Mouse (Mus musculus) stomach, embryonic 16.5 days (tissue): ENCODE measurements around the gene Rab10. TPM values are rescaled to one million over a fixed set of nuclear protein-coding genes. Genes with fewer than 3 reads are reported as not detected.

Experiments
- ATAC-seq: fragments of 200-750 bp; cut with Nextera tagmentation; 2 replicates; pipeline ENCODE4 v1.8.0; 2017; ENCODE audit warnings: moderate number of reproducible peaks, moderate TSS enrichment; ENCODE audit not compliant: insufficient read depth, low FRiP score
- H3K27ac ChIP-seq: fragments of 300-500 bp; sonication (generic); 2 replicates; pipeline ENCODE4 v1.5.1; 2014; ENCODE audit warnings: low read length
- H3K27me3 ChIP-seq: fragments of 300-500 bp; sonication (generic); 2 replicates; pipeline ENCODE4 v1.6.1; 2014; ENCODE audit warnings: low read length, control low read depth, mixed read lengths; ENCODE audit not compliant: control insufficient read depth, insufficient read depth
- H3K36me3 ChIP-seq: fragments of 300-500 bp; sonication (generic); 2 replicates; pipeline ENCODE4 v1.6.1; 2014; ENCODE audit warnings: low read length; ENCODE audit not compliant: control insufficient read depth, insufficient read depth
- H3K4me1 ChIP-seq: fragments of 300-500 bp; sonication (generic); 2 replicates; pipeline ENCODE4 v1.6.1; 2014; ENCODE audit warnings: low read length, control low read depth, mixed read lengths; ENCODE audit not compliant: control insufficient read depth, insufficient read depth
- H3K4me2 ChIP-seq: fragments of 300-500 bp; sonication (generic); 2 replicates; pipeline ENCODE4 v1.6.1; 2014; ENCODE audit warnings: low read depth, low read length, mixed read lengths
- H3K4me3 ChIP-seq: fragments of 300-500 bp; sonication (generic); replicated peaks from 2 replicates; pipeline ENCODE4 v1.5.1; 2014; ENCODE audit warnings: mild to moderate bottlenecking, low read length
- H3K9ac ChIP-seq: fragments of 300-500 bp; sonication (generic); 2 replicates; pipeline ENCODE4 v1.6.1; 2014; ENCODE audit warnings: low read length
- H3K9me3 ChIP-seq: fragments of 300-500 bp; sonication (generic); replicated peaks from 2 replicates; pipeline ENCODE4 v1.6.1; 2016; ENCODE audit warnings: low read length, control low read depth; ENCODE audit not compliant: control insufficient read depth
- WGBS: fragments of 180-500 bp; shearing (Covaris S2); extraction: QIAGEN DNeasy Blood & Tissue Kit; methylation state at CpG from one replicate; pipeline ENCODE4 v1.1.7; 2014; 5-methylcytosine and 5-hydroxymethylcytosine counted together
- polyA plus RNA-seq: library from polyadenylated mRNA; unstranded; fragments of >200 nt; fragmentation: Nextera tagmentation; extraction: Ambion mirVana; gene quantifications from 2 replicates; pipeline ENCODE4 v1.2.1, GENCODE M21; 2015

Gene Rab10
- polyA plus RNA-seq, 1 experiment from 2014 or later = 76.8 TPM

DNA sequence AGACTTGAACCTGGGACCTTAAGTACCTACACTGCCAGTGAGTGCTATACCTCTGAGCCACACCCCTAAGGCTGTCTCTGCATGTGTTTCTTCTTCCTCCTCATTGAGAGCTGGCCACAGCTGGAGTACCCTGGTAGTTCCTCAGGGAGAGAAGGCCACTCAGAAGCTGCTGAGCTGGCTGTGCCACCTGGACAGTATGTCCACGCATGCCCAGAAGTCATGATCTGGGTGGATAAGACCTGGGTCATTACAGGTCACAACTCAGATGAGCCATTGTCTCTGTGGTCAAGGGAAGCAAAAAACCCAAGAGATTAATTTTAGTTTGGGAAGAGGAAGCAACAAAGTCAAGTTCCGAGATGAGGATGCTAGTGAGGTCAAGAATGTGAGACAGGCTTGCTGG lies 34.4 kb upstream of the Rab10 start:
- Histone ChIP-seq H3K4me1 (no peaks in the 10 kb centered on the region), H3K27ac (no peak overlapping the region), H3K36me3 (no peaks in the 10 kb centered on the region), H3K9ac (no peak overlapping the region), H3K27me3 (no peaks in the 10 kb centered on the region), H3K9me3 (no peaks in the 10 kb centered on the region), H3K4me2 (no peak overlapping the region), H3K4me3 (no peak overlapping the region)
- ATAC-seq = no peak
- WGBS = 83% methylated on average over 2 of the region's 2 CpGs

DNA sequence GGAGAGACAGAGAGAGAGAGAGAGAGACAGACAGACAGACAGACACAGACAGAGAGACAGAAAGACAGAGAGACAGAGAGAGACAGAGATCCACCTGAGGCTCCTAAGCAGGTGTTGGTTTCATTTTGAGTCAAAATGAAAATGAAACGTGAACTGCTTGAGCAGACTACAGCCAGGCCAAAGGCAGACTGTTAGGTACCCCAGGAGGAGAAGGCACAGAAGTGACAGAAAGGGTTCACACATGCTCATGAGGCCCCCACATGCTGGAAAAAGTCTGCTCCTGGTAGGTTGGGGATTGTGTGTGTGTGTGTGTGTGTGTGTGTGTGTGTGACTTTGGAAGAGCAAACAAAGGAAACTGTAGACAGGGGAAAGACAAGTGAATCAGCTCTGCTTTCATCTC lies 29.2 kb upstream of the Rab10 start:
- Histone ChIP-seq H3K4me2 (no peak overlapping the region), H3K4me1 (no peaks in the 10 kb centered on the region), H3K9ac (no peak overlapping the region), H3K9me3 (no peaks in the 10 kb centered on the region), H3K27ac (no peak overlapping the region), H3K4me3 (no peak overlapping the region), H3K36me3 (no peaks in the 10 kb centered on the region), H3K27me3 (no peaks in the 10 kb centered on the region)
- WGBS = 59% methylated on average over 1 of the region's 1 CpGs
- ATAC-seq = no peak

DNA sequence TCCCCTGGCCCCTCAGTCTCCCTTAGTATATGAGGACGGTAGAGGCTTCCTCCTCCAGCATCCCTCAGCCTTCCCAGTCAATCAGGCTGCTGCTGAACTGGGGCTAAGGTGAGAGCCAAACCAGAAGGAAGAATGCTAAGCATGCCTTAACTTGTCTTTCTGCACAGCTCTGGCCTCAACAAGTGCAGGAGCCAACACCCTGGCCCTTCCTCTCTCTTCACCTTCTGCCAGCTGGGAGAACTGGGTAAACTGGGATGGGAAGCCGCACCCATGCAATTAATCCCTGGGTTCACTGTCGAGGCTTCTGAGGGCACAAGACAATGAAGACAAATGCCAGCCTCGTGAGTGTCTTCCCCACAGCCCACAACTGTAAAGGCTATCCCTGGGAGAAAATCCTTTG lies 19.9 kb upstream of the Rab10 start:
- peak overlapping the region; percentile 64; the same call in 1 of the 2 replicates for H3K27ac ChIP-seq

DNA sequence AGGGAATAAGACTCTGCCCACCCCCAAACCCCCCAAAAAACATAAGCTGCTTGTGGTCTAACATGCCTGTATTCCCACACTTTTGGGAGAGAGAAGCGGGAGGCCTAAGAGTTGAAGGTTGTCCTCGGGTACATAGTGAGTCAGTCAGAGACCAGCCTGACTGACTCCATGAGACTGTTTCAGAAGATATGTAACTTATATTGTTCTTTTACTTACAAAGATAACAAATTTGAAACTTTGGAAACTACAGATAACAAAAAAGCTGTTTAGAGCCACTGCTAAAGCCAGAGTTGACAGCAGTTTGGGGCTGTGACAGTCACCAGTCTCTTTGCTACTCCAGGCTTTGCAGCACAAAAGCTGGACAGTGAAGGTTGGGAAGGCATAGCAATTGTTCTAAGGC lies 15.5 kb upstream of the Rab10 start:
- H3K4me3 ChIP-seq = no peak overlapping the region
- no peak overlapping the region for H3K4me2 ChIP-seq
- H3K9me3 ChIP-seq = no peaks in the 10 kb centered on the region
- no peaks in the 10 kb centered on the region for H3K36me3 ChIP-seq
- 73% methylated on average over 2 of the region's 2 CpGs for WGBS
- H3K27me3 ChIP-seq = no peaks in the 10 kb centered on the region
- ATAC-seq = no peak
- no peaks in the 10 kb centered on the region for H3K4me1 ChIP-seq
- H3K9ac ChIP-seq = no peak overlapping the region
- peak overlapping the region; percentile 35; the same call in 1 of the 2 replicates for H3K27ac ChIP-seq

More for the DNA sequence above, 19.9 kb upstream of the Rab10 start:
- Histone ChIP-seq H3K4me3 (no peak overlapping the region), H3K9me3 (no peaks in the 10 kb centered on the region), H3K36me3 (no peaks in the 10 kb centered on the region), H3K9ac (no peak overlapping the region), H3K27me3 (no peaks in the 10 kb centered on the region), H3K4me2 (no peak overlapping the region), H3K4me1 (no peaks in the 10 kb centered on the region)
- WGBS = 76% methylated on average over 4 of the region's 4 CpGs
- ATAC-seq = peak; percentile 50; the same call in 1 of the 2 replicates

DNA sequence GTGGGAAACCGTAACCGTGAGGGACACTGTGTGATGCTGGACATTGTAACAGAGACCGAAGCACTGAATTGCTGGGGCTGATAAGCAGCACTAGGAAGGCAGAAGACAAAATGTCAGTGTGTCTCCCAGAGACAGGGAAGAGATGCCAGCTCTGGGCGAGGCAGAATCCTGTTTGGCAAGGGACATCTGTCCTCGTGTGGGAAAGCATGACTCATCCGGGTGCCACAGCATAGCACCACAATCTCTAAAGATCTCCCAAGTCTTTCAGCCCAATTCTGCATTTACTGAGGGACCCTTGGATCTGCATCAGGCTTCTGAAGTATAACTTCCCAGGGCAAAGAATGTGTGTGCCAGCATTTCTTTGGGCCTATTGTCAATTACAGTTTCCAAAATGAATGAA lies 13.5 kb upstream of the Rab10 start:
- Histone ChIP-seq H3K27ac (peak overlapping the region; percentile 49; the same call in 1 of the 2 replicates), H3K9ac (no peak overlapping the region), H3K27me3 (no peaks in the 10 kb centered on the region), H3K4me2 (no peak overlapping the region), H3K4me1 (no peaks in the 10 kb centered on the region), H3K4me3 (no peak overlapping the region), H3K36me3 (no peaks in the 10 kb centered on the region), H3K9me3 (no peaks in the 10 kb centered on the region)
- ATAC-seq = 0 out of 2 replicates have a peak, but pooled peaks have one; percentile 21
- WGBS = 67% methylated on average over 6 of the region's 6 CpGs

DNA sequence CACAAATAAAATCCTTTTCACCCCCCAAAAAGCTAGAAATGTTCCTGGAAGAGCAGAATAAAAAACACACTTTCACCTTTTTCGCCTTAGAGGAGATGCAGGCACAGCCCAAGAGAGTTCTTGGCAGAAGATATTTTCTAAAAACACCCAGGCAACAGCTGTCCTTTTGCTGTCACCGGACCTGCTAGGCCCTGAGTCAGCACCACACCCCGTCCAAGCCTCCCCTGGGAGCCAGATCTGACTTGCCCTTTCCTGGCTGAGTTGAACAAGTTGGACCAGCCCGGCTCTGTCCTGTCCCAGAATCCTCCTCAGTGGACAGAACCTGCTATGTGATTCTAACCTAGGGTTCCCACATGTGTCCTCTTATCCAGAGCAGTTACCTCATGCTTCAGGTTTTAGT lies 9.6 kb upstream of the Rab10 start:
- Histone ChIP-seq H3K36me3 (no peaks in the 10 kb centered on the region), H3K27ac (peak overlapping the region; percentile 25), H3K9ac (no peak overlapping the region), H3K4me1 (peaks cover 3% of the 10 kb centered on the region; the same call in 1 of the 2 replicates), H3K4me3 (no peak overlapping the region), H3K4me2 (no peak overlapping the region), H3K9me3 (no peaks in the 10 kb centered on the region), H3K27me3 (no peaks in the 10 kb centered on the region)
- ATAC-seq = peak; percentile 62; the same call in 1 of the 2 replicates
- 68% methylated on average over 4 of the region's 4 CpGs for WGBS

DNA sequence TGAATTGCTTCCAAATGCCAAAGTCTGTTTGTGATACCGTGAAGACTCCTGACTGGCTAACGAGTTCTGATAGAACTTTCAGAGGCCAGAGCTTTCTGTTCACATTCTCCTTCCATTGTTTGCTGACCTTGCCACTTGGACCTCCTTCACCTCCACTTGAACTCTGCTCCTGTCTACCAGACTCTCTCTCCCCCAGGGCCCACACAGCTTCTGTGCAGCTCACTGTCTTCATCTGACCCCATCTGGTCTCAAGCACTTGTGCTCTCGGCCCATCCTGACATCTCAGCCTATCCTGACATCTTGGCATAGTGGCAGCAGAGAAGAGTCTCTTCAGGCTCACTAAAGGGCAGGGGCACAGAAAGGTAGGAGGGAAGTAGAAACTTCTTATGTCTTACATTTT lies 7.2 kb upstream of the Rab10 start:
- WGBS = 39% methylated on average over 3 of the region's 3 CpGs
- Histone ChIP-seq H3K4me2 (no peak overlapping the region), H3K27ac (no peak overlapping the region), H3K4me1 (peaks cover 3% of the 10 kb centered on the region; the same call in 1 of the 2 replicates), H3K9me3 (no peaks in the 10 kb centered on the region), H3K9ac (no peak overlapping the region), H3K27me3 (no peaks in the 10 kb centered on the region), H3K36me3 (no peaks in the 10 kb centered on the region), H3K4me3 (no peak overlapping the region)
- no peak for ATAC-seq

DNA sequence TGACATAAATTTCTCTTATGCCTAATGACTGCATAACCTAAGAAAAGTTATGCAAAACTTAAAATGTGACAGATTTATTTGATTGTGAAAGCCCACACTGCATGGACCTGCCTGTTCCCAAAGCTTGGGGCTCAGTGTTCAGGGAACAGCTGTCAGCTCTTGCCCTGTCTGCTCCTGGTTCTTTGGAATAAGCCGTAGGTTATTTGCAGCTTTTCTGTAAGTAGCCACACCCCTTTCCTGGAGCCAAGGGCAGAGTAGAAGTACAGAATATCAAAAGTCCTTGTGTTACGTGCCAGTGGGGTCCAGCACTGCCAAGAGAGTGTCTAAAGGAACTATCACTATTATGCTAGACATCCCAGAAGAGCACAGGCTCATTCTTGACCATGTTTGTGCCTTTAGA lies 6.3 kb upstream of the Rab10 start:
- peak; percentile 33; the same call in 1 of the 2 replicates for ATAC-seq
- Histone ChIP-seq H3K4me1 (peaks cover 3% of the 10 kb centered on the region; the same call in 1 of the 2 replicates), H3K27me3 (no peaks in the 10 kb centered on the region), H3K4me3 (no peak overlapping the region), H3K27ac (0 out of 2 replicates have a peak overlapping the region, but pooled peaks have one; percentile 18), H3K4me2 (no peak overlapping the region), H3K9ac (no peak overlapping the region), H3K36me3 (no peaks in the 10 kb centered on the region), H3K9me3 (no peaks in the 10 kb centered on the region)
- WGBS = 11% methylated on average over 2 of the region's 2 CpGs

DNA sequence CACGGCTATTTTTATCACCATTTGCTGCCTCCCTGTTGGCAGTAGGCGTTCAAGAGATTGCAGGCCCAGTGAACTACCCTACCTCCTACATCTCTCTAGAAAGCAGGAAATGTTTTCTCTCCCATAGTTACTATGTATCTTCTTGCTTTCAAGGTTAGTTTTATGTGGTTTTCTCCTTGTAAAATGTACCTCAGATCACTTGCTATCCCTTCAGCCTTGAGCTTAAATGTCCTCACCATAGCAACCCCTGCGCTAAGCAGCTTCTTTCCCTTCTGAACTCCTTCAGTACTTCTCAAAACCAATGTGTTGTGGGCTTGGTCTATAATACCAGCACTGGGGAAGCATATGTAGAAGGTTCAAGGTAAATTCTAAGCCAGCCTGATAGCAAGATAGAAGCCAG lies 3.1 kb upstream of the Rab10 start:
- Histone ChIP-seq H3K27ac (no peak overlapping the region), H3K36me3 (no peaks in the 10 kb centered on the region), H3K4me3 (no peak overlapping the region), H3K4me1 (peaks cover 4% of the 10 kb centered on the region; the same call in 1 of the 2 replicates), H3K4me2 (no peak overlapping the region), H3K9me3 (no peaks in the 10 kb centered on the region), H3K27me3 (no peaks in the 10 kb centered on the region), H3K9ac (no peak overlapping the region)
- no peak for ATAC-seq
- WGBS = 72% methylated on average over 3 of the region's 3 CpGs
